Mouse (Mus musculus): ENCODE results near the gene Btg3. TPM values are rescaled to one million over a fixed set of nuclear protein-coding genes. Genes with fewer than 3 reads are reported as not detected.

The Btg3 gene
- total RNA-seq, 1 experiment from 2014 or later = 35.5 TPM

DNA sequence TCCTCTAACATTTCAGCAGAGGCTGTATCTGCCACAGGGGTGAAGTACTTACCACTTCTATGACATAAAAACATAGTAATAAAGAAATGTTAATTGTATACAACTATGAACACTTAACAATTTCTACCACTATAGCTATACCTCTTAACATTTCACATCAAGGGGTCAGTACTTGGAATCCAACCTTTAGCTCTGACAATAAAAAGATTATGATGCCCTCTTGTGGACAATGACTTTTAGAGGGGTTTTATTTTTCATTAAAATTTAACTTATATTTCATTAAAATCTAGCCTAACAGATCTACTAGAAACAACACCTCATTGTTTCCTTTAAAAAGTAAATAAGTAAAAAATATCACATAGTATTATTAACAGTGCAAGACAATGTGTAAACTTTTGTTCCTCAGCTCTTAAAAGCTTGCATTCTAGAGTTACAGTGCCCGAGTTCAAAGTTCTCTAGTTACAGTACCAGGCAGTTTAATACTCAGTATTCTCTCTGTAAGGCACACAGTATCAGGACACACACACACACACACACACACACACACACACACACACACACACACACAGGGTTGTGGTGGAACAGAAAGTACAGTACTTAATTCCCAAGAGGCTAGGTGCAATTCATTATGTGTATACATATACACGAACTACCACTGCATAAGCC, 30.2 kb downstream of the Btg3 start:
- DNase-seq = no peak

DNA sequence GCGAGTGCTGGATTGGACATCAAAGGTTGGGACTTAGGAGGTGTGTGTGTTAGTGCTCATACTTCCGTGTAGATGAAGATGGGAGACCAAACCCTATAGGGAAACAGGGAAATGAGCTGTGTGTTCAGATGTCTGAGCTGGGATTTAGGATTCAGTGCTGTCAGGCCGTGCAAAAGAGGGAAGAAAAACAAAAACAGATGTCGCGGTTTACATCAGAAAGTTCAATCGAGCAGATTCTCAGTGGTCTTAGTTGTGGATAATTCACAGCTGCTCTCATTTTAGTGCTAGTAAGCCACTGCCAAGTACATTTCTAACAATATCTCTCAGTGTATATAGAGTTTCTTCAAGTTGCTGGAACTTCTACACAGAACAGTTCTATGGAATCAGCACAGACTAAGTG, 33.2 kb downstream of the Btg3 start:
- DNase-seq = no peak

GRCm38 (mm10) chr16:78342767-78343166, 34.2 kb downstream of the Btg3 start:
- DNase-seq = no peak

- DNase-seq = no peak
Measured at GRCm38 (mm10) chr16:78341356-78341755, 35.6 kb downstream of the Btg3 start.

DNA sequence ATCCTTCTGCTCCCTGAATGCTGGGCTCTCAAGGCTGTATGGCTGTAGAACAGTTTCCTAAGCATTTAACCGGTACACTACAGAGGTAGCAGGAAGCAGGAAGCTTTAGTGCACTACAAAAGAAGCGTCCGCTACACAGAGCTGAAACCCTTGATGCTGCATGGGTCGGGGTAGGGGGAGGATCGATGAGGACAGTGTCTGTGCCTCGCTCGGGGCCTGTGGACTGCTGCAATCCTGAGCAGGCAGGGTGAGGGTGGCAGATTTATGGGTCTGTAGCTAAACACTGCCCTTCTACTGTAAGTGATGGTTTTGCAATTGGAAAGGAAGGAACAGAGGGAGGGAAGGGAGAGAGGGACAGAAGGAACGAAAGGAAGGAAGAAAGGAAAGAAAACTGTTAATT, 39.8 kb downstream of the Btg3 start:
- DNase-seq = peak; percentile 8

GRCm38 (mm10) chr16:78327999-78328398, 49.0 kb downstream of the Btg3 start:
- DNase-seq = no peak

GRCm38 (mm10) chr16:78327562-78327961, 49.4 kb downstream of the Btg3 start:
- no peak for DNase-seq

DNA sequence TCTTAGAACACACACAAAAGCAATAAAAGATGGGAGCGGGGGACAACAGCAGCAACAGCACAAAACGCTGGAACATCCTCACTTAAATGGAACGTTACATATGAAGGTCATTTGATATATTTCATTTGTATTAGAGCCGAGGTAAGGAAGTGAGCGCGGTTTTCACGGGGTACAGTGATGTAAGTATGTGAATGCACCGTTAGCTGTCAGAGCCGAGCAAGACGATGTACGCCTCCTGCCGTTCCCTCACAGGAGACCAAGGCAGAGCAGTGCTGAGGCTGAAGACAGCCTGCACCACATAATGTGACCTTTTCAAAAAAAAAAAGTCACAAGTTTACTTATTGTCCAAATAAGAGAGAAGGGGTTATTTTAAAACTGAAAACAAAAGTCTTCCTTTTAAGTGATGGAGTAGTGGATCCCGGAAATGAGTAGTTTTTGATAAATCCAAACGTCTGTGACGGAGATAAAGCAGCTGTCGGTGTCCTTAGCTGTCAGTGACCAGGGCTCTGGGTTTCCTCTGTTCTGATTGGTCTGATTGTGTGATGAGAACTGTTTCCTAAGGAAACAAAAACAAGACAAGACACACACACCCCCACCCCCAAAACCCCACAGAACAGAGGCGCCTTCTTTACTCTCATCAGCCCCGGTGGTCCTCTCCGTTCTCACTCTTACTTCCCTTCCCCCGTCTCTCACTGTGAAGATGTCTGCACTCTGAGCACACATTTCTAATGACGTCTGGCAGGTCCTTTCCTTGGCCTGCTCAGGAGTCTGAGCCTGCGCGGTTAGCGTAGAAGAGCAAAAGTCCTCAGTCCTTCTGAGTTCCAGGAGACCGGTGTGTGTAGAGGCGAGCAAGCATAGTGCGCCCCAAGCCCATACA, 50.8 kb downstream of the Btg3 start:
- DNase-seq = no peak

DNA sequence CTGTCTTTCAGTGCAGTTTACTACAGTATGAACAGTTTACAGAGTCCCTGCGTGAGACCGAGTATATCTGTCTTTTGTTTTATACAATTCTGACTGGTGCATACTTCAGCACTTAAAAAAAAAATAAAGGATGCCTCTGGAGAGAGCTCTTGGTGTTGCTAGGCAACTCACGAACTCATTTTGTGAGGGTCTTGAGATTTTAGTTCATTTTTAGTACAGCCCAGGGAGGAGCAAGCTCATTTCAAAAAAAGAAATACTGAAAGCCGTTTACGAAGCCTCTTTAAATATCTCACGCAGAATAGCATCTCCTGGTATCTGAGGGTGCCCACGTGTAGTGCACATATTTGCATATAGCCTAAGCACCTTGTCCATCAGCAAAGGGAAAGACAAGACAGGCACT, 54.9 kb downstream of the Btg3 start:
- no peak for DNase-seq

DNA sequence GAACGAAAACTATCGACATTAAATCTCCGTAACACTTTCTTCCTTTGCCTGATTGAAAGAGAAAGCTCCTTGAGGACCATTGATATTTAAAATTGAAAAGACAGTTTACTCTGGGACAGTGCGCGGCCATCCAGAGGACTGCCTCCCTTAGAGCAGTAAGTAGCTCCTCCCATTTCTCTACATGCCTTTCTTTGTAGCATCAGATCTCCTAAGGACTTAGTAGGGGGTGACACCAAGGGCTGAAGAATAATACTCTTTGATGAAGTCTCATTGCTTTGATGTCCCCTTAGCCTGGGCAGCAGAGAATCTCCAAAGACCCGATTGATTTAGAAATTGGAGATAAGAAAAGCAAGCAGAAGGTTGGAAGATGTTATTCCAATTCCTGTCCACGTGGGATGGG, 55.4 kb downstream of the Btg3 start:
- no peak for DNase-seq

DNA sequence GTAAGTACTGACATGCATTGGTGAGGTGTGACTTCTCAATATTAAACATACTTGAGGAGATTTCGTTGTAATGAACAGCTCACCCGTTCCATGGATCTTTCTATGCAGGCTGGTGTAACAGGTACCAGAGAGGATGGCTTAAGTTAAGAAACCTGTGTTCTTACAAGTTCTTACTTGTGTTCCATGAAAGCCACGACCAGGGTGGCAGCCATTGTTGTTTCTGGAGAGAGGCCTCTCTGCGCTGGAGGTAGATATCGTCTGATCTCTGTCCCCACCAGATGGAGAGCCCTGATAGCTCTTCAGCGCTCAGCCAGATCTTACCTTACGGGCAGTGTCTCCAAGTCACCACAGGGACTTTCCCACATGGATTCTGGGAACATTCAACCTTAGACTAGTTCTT, 57.3 kb downstream of the Btg3 start:
- no peak for DNase-seq

- no peak for DNase-seq
Measured at GRCm38 (mm10) chr16:78317960-78318359, 59.0 kb downstream of the Btg3 start.

- peak; percentile 28 for DNase-seq
Measured at GRCm38 (mm10) chr16:78316849-78317248, 60.1 kb downstream of the Btg3 start.

DNA sequence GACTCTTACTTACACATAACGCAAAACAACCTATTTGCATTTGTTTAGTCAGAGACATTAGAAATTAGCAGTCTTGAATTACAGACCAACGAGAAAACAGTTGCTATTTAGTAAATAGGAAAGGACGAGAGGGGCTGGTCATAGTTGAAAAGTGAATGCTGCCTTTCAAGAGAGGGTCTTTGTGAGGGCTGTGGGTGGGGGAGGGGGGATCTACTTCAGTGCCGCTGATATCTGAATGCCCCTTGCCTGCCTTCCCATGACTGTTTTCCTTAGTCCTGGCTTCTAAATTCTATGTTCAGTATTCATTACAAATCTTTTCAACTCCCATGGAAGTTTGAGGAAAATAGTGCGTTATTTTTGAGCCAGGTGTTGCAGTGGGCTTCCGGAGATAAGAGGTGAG, 63.0 kb downstream of the Btg3 start:
- DNase-seq = no peak

DNA sequence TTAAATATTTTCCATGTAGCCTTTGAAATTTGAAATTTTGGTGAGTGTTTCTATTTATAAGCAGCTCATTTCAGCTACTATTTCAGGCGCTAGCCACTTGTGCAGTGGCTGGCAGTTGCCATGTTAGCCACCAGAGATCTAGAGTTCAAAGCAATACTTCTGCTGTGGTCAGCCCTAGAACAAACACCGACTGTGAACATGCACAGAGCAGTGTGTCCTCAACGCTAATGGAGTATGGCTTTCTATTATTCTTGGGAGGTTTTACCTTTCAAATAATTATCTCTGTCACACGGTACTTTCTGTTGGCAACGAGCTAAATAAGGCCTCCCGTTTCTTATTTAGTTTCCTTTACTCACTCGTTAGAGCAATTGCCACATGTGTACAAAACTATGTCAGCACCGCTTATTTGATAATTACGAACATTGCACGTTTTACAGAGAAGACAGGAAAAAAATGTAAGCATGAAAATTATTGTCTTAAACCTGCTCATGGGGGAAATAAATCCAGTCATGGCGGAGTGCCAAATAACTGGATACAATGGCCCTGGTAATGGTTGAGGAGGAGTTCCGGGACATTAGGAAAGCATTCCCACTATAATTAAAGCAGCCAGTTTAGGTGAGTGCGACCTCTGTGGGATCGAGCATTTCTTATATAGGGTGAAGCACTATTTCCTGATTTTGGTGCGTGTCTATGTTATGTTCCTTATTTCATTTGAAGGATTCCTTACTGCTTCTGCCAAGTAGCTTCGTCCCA, 63.7 kb downstream of the Btg3 start:
- DNase-seq = no peak

DNA sequence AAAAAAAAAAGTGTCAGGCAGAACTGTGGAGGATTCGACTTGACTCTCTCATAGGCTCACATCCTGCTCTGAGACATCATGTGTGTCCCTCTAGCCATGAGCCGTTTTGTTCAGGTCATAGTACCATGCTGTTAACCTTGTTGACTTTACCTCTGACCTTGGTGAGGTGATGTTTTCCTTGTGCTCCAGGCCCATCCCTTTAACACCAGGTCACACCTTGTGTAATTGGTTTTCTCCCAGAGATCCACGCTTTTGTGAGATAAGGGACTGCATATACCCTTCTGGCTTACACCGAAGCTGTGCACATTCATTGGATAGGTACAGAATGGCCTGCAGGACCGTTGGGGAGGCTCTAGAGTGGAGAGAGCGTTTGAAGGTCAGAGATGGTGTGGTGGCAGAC, 67.7 kb downstream of the Btg3 start:
- DNase-seq = no peak

DNA sequence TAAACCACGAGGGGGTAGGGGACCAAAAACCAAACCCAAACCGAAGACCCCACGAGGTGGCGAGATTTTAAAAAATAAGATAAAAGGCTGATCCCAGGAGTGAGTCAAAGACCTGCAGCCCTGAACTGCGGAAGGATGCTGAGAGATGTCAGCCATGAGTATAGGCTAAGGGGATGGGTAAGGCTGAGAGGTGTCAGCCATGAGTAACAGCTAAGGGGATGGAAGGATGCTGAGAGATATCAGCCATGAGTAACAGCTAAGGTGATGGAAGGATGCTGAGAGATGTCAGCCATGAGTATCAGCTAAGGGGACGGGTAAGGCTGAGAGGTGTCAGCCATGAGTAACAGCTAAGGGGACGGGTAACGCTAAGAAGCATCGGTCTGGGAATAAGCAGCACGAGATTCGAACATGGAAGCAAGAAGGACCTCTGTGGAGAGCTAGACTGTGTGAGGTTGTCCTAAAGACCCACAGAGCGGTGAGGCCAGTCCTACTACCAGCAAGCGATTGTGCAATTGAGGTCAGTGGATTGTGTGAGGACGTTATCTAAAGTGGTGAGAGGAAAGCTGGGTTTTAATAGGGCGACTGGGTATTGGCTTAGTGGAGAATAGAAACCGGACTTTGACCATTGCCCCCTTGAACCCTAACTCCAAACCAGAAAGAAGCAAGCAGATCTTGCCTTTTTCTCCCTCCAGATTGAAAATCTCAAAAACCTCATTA, 69.4 kb downstream of the Btg3 start:
- no peak for DNase-seq

DNA sequence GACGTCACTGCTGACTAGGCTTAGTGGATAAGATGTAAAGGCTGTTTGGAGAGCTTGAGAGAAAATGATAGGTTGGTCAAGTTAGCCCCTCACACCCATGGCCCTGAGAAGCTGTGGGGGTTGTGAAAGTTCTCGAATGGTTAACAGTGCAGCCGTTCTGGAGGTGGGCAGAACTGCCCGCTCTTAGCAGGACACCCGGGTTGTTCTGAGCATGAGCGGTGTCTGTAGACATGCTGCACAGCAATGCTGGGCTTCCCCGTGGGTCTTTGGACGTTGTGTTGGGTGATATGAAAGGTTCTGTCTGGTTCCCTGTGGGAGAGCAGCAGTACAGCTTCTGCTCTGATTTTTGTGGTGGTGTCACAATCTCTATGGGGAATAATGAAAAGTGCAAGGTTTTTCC, 70.4 kb downstream of the Btg3 start:
- no peak for DNase-seq

DNA sequence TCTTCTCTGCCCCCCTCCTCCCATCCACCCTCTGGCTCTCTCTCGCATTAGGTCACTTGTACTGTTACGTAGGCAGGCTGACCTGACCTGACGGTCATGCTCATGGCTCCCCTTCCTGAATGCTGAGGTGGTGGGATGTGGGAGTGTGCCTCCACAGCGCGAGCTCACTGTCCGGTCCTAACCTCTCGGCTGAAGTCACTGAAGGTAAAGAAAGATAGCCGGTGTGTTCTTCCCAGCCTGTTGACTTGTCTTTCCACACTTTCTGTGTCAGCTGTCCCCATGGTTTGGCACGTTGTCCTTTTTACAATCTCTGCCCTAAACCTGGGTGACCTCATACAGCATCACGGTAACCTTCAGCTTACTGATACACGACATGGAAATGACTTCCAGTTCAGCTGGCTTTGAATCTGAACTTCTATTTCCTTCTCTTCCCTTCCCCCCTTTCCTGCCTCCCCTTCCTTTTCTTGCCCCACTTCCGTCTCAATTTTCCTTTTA, 71.3 kb downstream of the Btg3 start:
- DNase-seq = no peak

DNA sequence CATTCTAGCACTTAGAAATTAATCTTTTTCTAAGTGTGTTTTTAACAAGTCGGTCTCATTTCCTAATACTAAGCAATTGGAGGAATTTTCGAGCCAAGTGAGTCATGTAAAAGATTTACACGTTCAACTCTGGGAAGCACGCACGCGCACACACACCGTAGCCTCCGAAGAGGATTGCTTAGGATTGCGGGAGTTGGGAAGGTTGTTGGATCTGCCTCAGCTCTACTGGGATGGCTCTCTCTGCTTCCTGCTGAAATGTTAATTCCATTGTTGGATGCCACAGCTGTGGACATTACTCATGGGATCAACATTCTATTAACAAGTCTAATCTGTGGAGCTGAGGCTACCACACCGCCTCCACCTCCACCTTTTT, 74.3 kb downstream of the Btg3 start:
- peak; percentile 17 for DNase-seq

DNA sequence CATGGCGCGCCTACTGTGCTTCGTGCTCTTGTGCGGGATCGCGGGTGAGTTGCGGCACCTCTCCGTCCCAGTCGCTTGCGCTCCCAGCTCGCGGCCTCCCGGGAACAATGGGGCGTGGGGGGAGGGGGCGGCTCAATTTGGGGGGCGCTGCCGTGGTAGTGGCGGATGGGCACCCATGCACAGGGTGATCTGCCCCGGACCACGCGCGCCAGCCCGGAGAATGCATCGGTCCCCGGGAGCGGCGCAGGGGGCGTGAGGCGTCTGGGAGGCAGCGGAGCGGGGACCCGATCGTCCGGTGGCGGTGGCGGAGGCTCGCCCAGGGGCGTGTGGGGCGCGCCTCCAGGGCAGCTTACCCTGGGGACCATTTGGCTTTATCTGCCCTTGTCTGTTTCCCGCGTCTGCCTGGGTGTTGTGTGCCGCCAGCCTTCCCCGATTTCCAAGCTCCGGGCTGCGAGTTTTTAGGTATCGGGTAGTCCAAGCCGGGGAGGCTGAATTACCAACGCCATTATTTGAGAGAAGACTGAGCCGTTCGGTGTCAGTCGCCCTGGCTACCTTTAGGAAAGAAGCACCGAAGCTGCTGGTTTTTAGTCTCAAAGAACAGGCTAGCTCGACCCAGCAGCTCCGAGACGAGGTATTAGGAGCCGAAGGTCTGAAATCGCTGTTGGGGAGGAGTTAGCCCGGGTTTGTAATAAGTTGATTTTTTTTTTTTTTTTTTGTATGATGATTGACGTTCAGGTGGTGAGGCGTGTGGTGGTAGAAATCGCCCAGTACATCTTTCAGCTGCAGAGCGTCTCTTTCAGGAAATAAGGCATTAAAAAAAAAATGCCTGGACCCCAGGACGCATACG, 74.9 kb downstream of the Btg3 start:
- DNase-seq = peak; percentile 27
